Mouse (Mus musculus): Measurements from ENCODE around the gene Grm7. TPM values are rescaled to one million over a fixed set of nuclear protein-coding genes. Genes with fewer than 3 reads are reported as not detected.

Grm7 gene
- polyA plus RNA-seq, 1 experiment = 44.0 TPM

- Histone ChIP-seq H3K27ac (ENCODE audit: insufficient read depth, low read length) (no peak overlapping the region), H3K4me1 (ENCODE audit: control insufficient read depth, insufficient read depth, low read length) (no peaks in the 10 kb centered on the region), H3K4me3 (ENCODE audit: insufficient read depth, low read length) (no peak overlapping the region)
- TF ChIP-seq CTCF (IDR thresholded peaks at IDR 0.05; ENCODE audit: extremely low read depth, insufficient read depth, low read length) (no peak), POLR2A (IDR thresholded peaks at IDR 0.05; ENCODE audit: extremely low read depth, insufficient read depth, low read length) (no peak)
Observed at GRCm38 (mm10) chr6:111486081-111486480, 840.7 kb downstream of the Grm7 start.

- TF ChIP-seq POLR2A (IDR thresholded peaks at IDR 0.05; ENCODE audit: extremely low read depth, insufficient read depth, low read length) (no peak), CTCF (IDR thresholded peaks at IDR 0.05; ENCODE audit: extremely low read depth, insufficient read depth, low read length) (no peak)
- peaks cover 3% of the 10 kb centered on the region; the same call in 1 of the 2 replicates for H3K4me1 ChIP-seq (ENCODE audit: control insufficient read depth, insufficient read depth, low read length)
Observed at GRCm38 (mm10) chr6:111487556-111487955, 842.2 kb downstream of the Grm7 start.

GRCm38 (mm10) chr6:111492166-111492565, 846.8 kb downstream of the Grm7 start:
- H3K4me1 ChIP-seq (ENCODE audit: control insufficient read depth, insufficient read depth, low read length) = peaks cover 3% of the 10 kb centered on the region; the same call in 1 of the 2 replicates
- no peak overlapping the region for H3K27ac ChIP-seq (ENCODE audit: insufficient read depth, low read length)
- TF ChIP-seq CTCF (IDR thresholded peaks at IDR 0.05; ENCODE audit: extremely low read depth, insufficient read depth, low read length) (no peak), POLR2A (IDR thresholded peaks at IDR 0.05; ENCODE audit: extremely low read depth, insufficient read depth, low read length) (no peak)
- no peak overlapping the region for H3K4me3 ChIP-seq (ENCODE audit: insufficient read depth, low read length)

More at GRCm38 (mm10) chr6:111487556-111487955, 842.2 kb downstream of the Grm7 start:
- no peak overlapping the region for H3K4me3 ChIP-seq (ENCODE audit: insufficient read depth, low read length)
- H3K27ac ChIP-seq (ENCODE audit: insufficient read depth, low read length) = no peak overlapping the region

GRCm38 (mm10) chr6:111499542-111499941, 854.2 kb downstream of the Grm7 start:
- no peak overlapping the region for H3K4me3 ChIP-seq (ENCODE audit: insufficient read depth, low read length)

GRCm38 (mm10) chr6:111510768-111511459, 865.5 kb downstream of the Grm7 start:
- Histone ChIP-seq H3K4me3 (ENCODE audit: insufficient read depth, low read length) (no peak overlapping the region), H3K27ac (ENCODE audit: insufficient read depth, low read length) (no peak overlapping the region), H3K4me1 (ENCODE audit: control insufficient read depth, insufficient read depth, low read length) (peaks cover 2% of the 10 kb centered on the region; the same call in 1 of the 2 replicates)
- no peak for TF ChIP-seq CTCF (IDR thresholded peaks at IDR 0.05; ENCODE audit: extremely low read depth, insufficient read depth, low read length)
- no peak for TF ChIP-seq POLR2A (IDR thresholded peaks at IDR 0.05; ENCODE audit: extremely low read depth, insufficient read depth, low read length)

More at GRCm38 (mm10) chr6:111499542-111499941, 854.2 kb downstream of the Grm7 start:
- Histone ChIP-seq H3K4me1 (ENCODE audit: control insufficient read depth, insufficient read depth, low read length) (no peaks in the 10 kb centered on the region), H3K27ac (ENCODE audit: insufficient read depth, low read length) (no peak overlapping the region)
- TF ChIP-seq CTCF (IDR thresholded peaks at IDR 0.05; ENCODE audit: extremely low read depth, insufficient read depth, low read length) (no peak), POLR2A (IDR thresholded peaks at IDR 0.05; ENCODE audit: extremely low read depth, insufficient read depth, low read length) (no peak)

- Histone ChIP-seq H3K4me1 (ENCODE audit: control insufficient read depth, insufficient read depth, low read length) (peaks cover 2% of the 10 kb centered on the region; the same call in 1 of the 2 replicates), H3K27ac (ENCODE audit: insufficient read depth, low read length) (no peak overlapping the region), H3K4me3 (ENCODE audit: insufficient read depth, low read length) (no peak overlapping the region)
- TF ChIP-seq CTCF (IDR thresholded peaks at IDR 0.05; ENCODE audit: extremely low read depth, insufficient read depth, low read length) = no peak
- TF ChIP-seq POLR2A (IDR thresholded peaks at IDR 0.05; ENCODE audit: extremely low read depth, insufficient read depth, low read length) = no peak
Observed at GRCm38 (mm10) chr6:111512359-111512758, 867.0 kb downstream of the Grm7 start.

GRCm38 (mm10) chr6:111521229-111521628, 875.8 kb downstream of the Grm7 start:
- TF ChIP-seq POLR2A (IDR thresholded peaks at IDR 0.05; ENCODE audit: extremely low read depth, insufficient read depth, low read length) (no peak), CTCF (IDR thresholded peaks at IDR 0.05; ENCODE audit: extremely low read depth, insufficient read depth, low read length) (no peak)
- Histone ChIP-seq H3K4me3 (ENCODE audit: insufficient read depth, low read length) (no peak overlapping the region), H3K4me1 (ENCODE audit: control insufficient read depth, insufficient read depth, low read length) (no peaks in the 10 kb centered on the region), H3K27ac (ENCODE audit: insufficient read depth, low read length) (no peak overlapping the region)

GRCm38 (mm10) chr6:111522122-111522521, 876.7 kb downstream of the Grm7 start:
- Histone ChIP-seq H3K27ac (ENCODE audit: insufficient read depth, low read length) (no peak overlapping the region), H3K4me1 (ENCODE audit: control insufficient read depth, insufficient read depth, low read length) (no peaks in the 10 kb centered on the region), H3K4me3 (ENCODE audit: insufficient read depth, low read length) (no peak overlapping the region)
- TF ChIP-seq CTCF (IDR thresholded peaks at IDR 0.05; ENCODE audit: extremely low read depth, insufficient read depth, low read length) (no peak), POLR2A (IDR thresholded peaks at IDR 0.05; ENCODE audit: extremely low read depth, insufficient read depth, low read length) (no peak)

- no peaks in the 10 kb centered on the region for H3K4me1 ChIP-seq (ENCODE audit: control insufficient read depth, insufficient read depth, low read length)
- no peak for TF ChIP-seq CTCF (IDR thresholded peaks at IDR 0.05; ENCODE audit: extremely low read depth, insufficient read depth, low read length)
- TF ChIP-seq POLR2A (IDR thresholded peaks at IDR 0.05; ENCODE audit: extremely low read depth, insufficient read depth, low read length) = no peak
- no peak overlapping the region for H3K27ac ChIP-seq (ENCODE audit: insufficient read depth, low read length)
- H3K4me3 ChIP-seq (ENCODE audit: insufficient read depth, low read length) = no peak overlapping the region
Observed at GRCm38 (mm10) chr6:111529985-111530384, 884.6 kb downstream of the Grm7 start.

GRCm38 (mm10) chr6:111558588-111558987, 913.2 kb downstream of the Grm7 start:
- TF ChIP-seq POLR2A (IDR thresholded peaks at IDR 0.05; ENCODE audit: extremely low read depth, insufficient read depth, low read length) = no peak
- TF ChIP-seq CTCF (IDR thresholded peaks at IDR 0.05; ENCODE audit: extremely low read depth, insufficient read depth, low read length) = no peak
- H3K27ac ChIP-seq (ENCODE audit: insufficient read depth, low read length) = no peak overlapping the region
- no peak overlapping the region for H3K4me3 ChIP-seq (ENCODE audit: insufficient read depth, low read length)
- no peaks in the 10 kb centered on the region; the same call in 1 of the 2 replicates for H3K4me1 ChIP-seq (ENCODE audit: control insufficient read depth, insufficient read depth, low read length)

Measured in cortical plate, adult 2 months (tissue).